Mouse (Mus musculus): ENCODE measurements around the gene Hoxb6.

Hoxb6 gene

GRCm38 (mm10) chr11:96334998-96335397 lies 42.7 kb downstream of the Hoxb6 start:
- DNase-seq (ENCODE audit: low spot score in 2 of 2), result no peak

- no peak for DNase-seq (ENCODE audit: low spot score in 2 of 2)
Measured at GRCm38 (mm10) chr11:96336597-96336996, 44.3 kb downstream of the Hoxb6 start.

GRCm38 (mm10) chr11:96337026-96337425 lies 44.8 kb downstream of the Hoxb6 start:
- no peak for DNase-seq (ENCODE audit: low spot score in 2 of 2)

GRCm38 (mm10) chr11:96338957-96339855 lies 46.9 kb downstream of the Hoxb6 start:
- no peak for DNase-seq (ENCODE audit: low spot score in 2 of 2)

- no peak for DNase-seq (ENCODE audit: low spot score in 2 of 2)
Measured at GRCm38 (mm10) chr11:96340698-96341365, 48.6 kb downstream of the Hoxb6 start.

GRCm38 (mm10) chr11:96341701-96342575 lies 49.7 kb downstream of the Hoxb6 start:
- DNase-seq (ENCODE audit: low spot score in 2 of 2), result no peak

- DNase-seq (ENCODE audit: low spot score in 2 of 2), result no peak
Measured at GRCm38 (mm10) chr11:96342576-96342930, 50.3 kb downstream of the Hoxb6 start.

GRCm38 (mm10) chr11:96343206-96343745 lies 51.0 kb downstream of the Hoxb6 start:
- DNase-seq (ENCODE audit: low spot score in 2 of 2), result no peak

GRCm38 (mm10) chr11:96344061-96344877 lies 52.0 kb downstream of the Hoxb6 start:
- DNase-seq (ENCODE audit: low spot score in 2 of 2), result no peak

- DNase-seq (ENCODE audit: low spot score in 2 of 2), result no peak
Measured at GRCm38 (mm10) chr11:96344878-96345159, 52.5 kb downstream of the Hoxb6 start.

- DNase-seq (ENCODE audit: low spot score in 2 of 2), result no peak
Measured at GRCm38 (mm10) chr11:96345220-96345892, 53.1 kb downstream of the Hoxb6 start.

- DNase-seq (ENCODE audit: low spot score in 2 of 2), result no peak
Measured at GRCm38 (mm10) chr11:96345893-96346806, 53.9 kb downstream of the Hoxb6 start.

GRCm38 (mm10) chr11:96346916-96347520 lies 54.7 kb downstream of the Hoxb6 start:
- DNase-seq (ENCODE audit: low spot score in 2 of 2), result no peak

GRCm38 (mm10) chr11:96347717-96348116 lies 55.4 kb downstream of the Hoxb6 start:
- no peak for DNase-seq (ENCODE audit: low spot score in 2 of 2)

GRCm38 (mm10) chr11:96348141-96348928 lies 56.1 kb downstream of the Hoxb6 start:
- DNase-seq (ENCODE audit: low spot score in 2 of 2), result no peak

GRCm38 (mm10) chr11:96348988-96349387 lies 56.7 kb downstream of the Hoxb6 start:
- DNase-seq (ENCODE audit: low spot score in 2 of 2), result no peak

GRCm38 (mm10) chr11:96349491-96350340 lies 57.4 kb downstream of the Hoxb6 start:
- DNase-seq (ENCODE audit: low spot score in 2 of 2), result no peak

GRCm38 (mm10) chr11:96350341-96350624 lies 58.0 kb downstream of the Hoxb6 start, which contains the start of gene Hoxb2:
Gene Hoxb2 (plus strand): TSS chr11:96350525.
- no peak for DNase-seq (ENCODE audit: low spot score in 2 of 2)

Data from frontal cortex, postnatal 14 days (tissue).